Mouse (Mus musculus) midbrain, embryonic 14.5 days (tissue): Measurements from ENCODE around the gene Rbl2. TPM values are rescaled to one million over a fixed set of nuclear protein-coding genes. Genes with fewer than 3 reads are reported as not detected.

Source experiments
- ATAC-seq: fragments of 200-750 bp; cut with Nextera tagmentation; 2 replicates; pipeline ENCODE4 v1.8.0; 2017; ENCODE audit warnings: moderate number of reproducible peaks, moderate library complexity; ENCODE audit not compliant: low FRiP score, low TSS enrichment
- DNase-seq: peaks from one replicate; pipeline ENCODE4 v3.0.0-alpha.2; 2015
- H3K27ac ChIP-seq: fragments of 300-500 bp; sonication (generic); replicated peaks from 2 replicates; pipeline ENCODE4 v1.5.1; 2014; ENCODE audit warnings: mild to moderate bottlenecking, low read depth, low read length, moderate library complexity
- H3K27me3 ChIP-seq: fragments of 300-500 bp; sonication (generic); 2 replicates; pipeline ENCODE4 v1.6.1; 2014; ENCODE audit warnings: low read length, control low read depth, mixed read lengths; ENCODE audit not compliant: control insufficient read depth, insufficient read depth
- H3K36me3 ChIP-seq: fragments of 300-500 bp; sonication (generic); 2 replicates; pipeline ENCODE4 v1.6.1; 2014; ENCODE audit warnings: low read length, control low read depth; ENCODE audit not compliant: control insufficient read depth, insufficient read depth
- H3K4me1 ChIP-seq: fragments of 300-500 bp; sonication (generic); 2 replicates; pipeline ENCODE4 v1.6.1; 2014; ENCODE audit warnings: mild to moderate bottlenecking, antibody characterized with exemption, low read length, control low read depth; ENCODE audit not compliant: control insufficient read depth, insufficient read depth
- H3K4me2 ChIP-seq: fragments of 300-500 bp; sonication (generic); 2 replicates; pipeline ENCODE4 v1.6.1; 2014; ENCODE audit warnings: mild to moderate bottlenecking, low read length, moderate library complexity
- H3K4me3 ChIP-seq: fragments of 300-500 bp; sonication (generic); replicated peaks from 2 replicates; pipeline ENCODE4 v1.5.1; 2014; ENCODE audit warnings: low read depth, low read length
- H3K9ac ChIP-seq: fragments of 300-500 bp; sonication (generic); replicated peaks from 2 replicates; pipeline ENCODE4 v1.6.1; 2014; ENCODE audit warnings: mild to moderate bottlenecking, low read length, moderate library complexity
- H3K9me3 ChIP-seq: fragments of 300-500 bp; sonication (generic); 2 replicates; pipeline ENCODE4 v1.6.1; 2016; ENCODE audit warnings: low read length, control low read depth, mixed read lengths; ENCODE audit not compliant: control insufficient read depth
- WGBS: fragments of 180-500 bp; shearing (Covaris S2); extraction: QIAGEN DNeasy Blood & Tissue Kit; methylation state at CpG from one replicate; pipeline ENCODE4 v1.1.7; 2014; 5-methylcytosine and 5-hydroxymethylcytosine counted together
- polyA plus RNA-seq: library from polyadenylated mRNA; unstranded; fragments of >200 nt; fragmentation: Nextera tagmentation; extraction: Ambion mirVana; gene quantifications from 2 replicates; pipeline ENCODE4 v1.2.1, GENCODE M21; 2014

The Rbl2 gene
- polyA plus RNA-seq, 1 experiment from 2014 or later = 23.8 TPM

- no peak for ATAC-seq
- Histone ChIP-seq H3K27me3 (no peaks in the 10 kb centered on the region), H3K27ac (no peak overlapping the region), H3K36me3 (peaks cover 7% of the 10 kb centered on the region; the same call in 1 of the 2 replicates), H3K4me2 (no peak overlapping the region), H3K4me1 (no peaks in the 10 kb centered on the region), H3K4me3 (no peak overlapping the region), H3K9ac (no peak overlapping the region), H3K9me3 (no peaks in the 10 kb centered on the region)
- DNase-seq = no peak
- WGBS = 93% methylated on average over 7 of the region's 7 CpGs
Measured at GRCm38 (mm10) chr8:91059884-91060510, 9.9 kb upstream of the Rbl2 start.

GRCm38 (mm10) chr8:91060555-91061471, 9.0 kb upstream of the Rbl2 start:
- Histone ChIP-seq H3K27ac (no peak overlapping the region), H3K27me3 (no peaks in the 10 kb centered on the region), H3K4me3 (no peak overlapping the region), H3K36me3 (peaks cover 4% of the 10 kb centered on the region; the same call in 1 of the 2 replicates), H3K4me1 (no peaks in the 10 kb centered on the region), H3K9ac (no peak overlapping the region), H3K9me3 (no peaks in the 10 kb centered on the region), H3K4me2 (no peak overlapping the region)
- DNase-seq (no peak), ATAC-seq (no peak)
- 77% methylated on average over 19 of the region's 19 CpGs for WGBS

- Histone ChIP-seq H3K27me3 (no peaks in the 10 kb centered on the region), H3K9me3 (no peaks in the 10 kb centered on the region), H3K4me1 (no peaks in the 10 kb centered on the region), H3K4me3 (no peak overlapping the region), H3K36me3 (no peaks in the 10 kb centered on the region), H3K4me2 (no peak overlapping the region), H3K9ac (no peak overlapping the region), H3K27ac (no peak overlapping the region)
- DNase-seq = no peak
- WGBS = 78% methylated on average over 4 of the region's 4 CpGs
- no peak for ATAC-seq
Measured at GRCm38 (mm10) chr8:91065179-91065578, 4.7 kb upstream of the Rbl2 start.

- H3K4me2 ChIP-seq = peak overlapping the region; percentile 70
- DNase-seq (no peak), ATAC-seq (peak; percentile 25; the same call in 1 of the 2 replicates)
- peak overlapping the region; percentile 86 for H3K4me3 ChIP-seq
- no peaks in the 10 kb centered on the region for H3K9me3 ChIP-seq
- no peak overlapping the region for H3K27ac ChIP-seq
- H3K4me1 ChIP-seq = peaks cover 13% of the 10 kb centered on the region
- H3K36me3 ChIP-seq = no peaks in the 10 kb centered on the region
- 6% methylated on average over 10 of the region's 10 CpGs for WGBS
- peak overlapping the region; percentile 68 for H3K9ac ChIP-seq
- no peaks in the 10 kb centered on the region for H3K27me3 ChIP-seq
Measured at GRCm38 (mm10) chr8:91069407-91069806, 450 bp upstream of the Rbl2 start.

- WGBS = under 1% methylated on average over 34 of the region's 34 CpGs
Measured at GRCm38 (mm10) chr8:91070275-91070859, 510 bp downstream of the Rbl2 start.

GRCm38 (mm10) chr8:91077077-91077867, 7.4 kb downstream of the Rbl2 start:
- Histone ChIP-seq H3K36me3 (peaks cover 41% of the 10 kb centered on the region), H3K27ac (no peak overlapping the region), H3K4me1 (no peaks in the 10 kb centered on the region), H3K9me3 (no peaks in the 10 kb centered on the region), H3K4me2 (no peak overlapping the region), H3K9ac (no peak overlapping the region), H3K27me3 (no peaks in the 10 kb centered on the region), H3K4me3 (no peak overlapping the region)
- WGBS = 94% methylated on average over 12 of the region's 12 CpGs
- ATAC-seq (no peak), DNase-seq (no peak)

More at GRCm38 (mm10) chr8:91070275-91070859, 510 bp downstream of the Rbl2 start:
- peak overlapping the region; percentile 80 for H3K27ac ChIP-seq
- peak overlapping the region; percentile 86 for H3K4me3 ChIP-seq
- H3K9me3 ChIP-seq = no peaks in the 10 kb centered on the region
- peaks cover 13% of the 10 kb centered on the region for H3K4me1 ChIP-seq
- peak; percentile 76 for DNase-seq
- peak overlapping the region; percentile 68 for H3K9ac ChIP-seq
- H3K36me3 ChIP-seq = peaks cover 3% of the 10 kb centered on the region; the same call in 1 of the 2 replicates
- ATAC-seq = peak; percentile 76
- no peaks in the 10 kb centered on the region for H3K27me3 ChIP-seq
- peak overlapping the region; percentile 70 for H3K4me2 ChIP-seq

GRCm38 (mm10) chr8:91079678-91080077, 9.8 kb downstream of the Rbl2 start:
- Histone ChIP-seq H3K36me3 (peaks cover 44% of the 10 kb centered on the region), H3K27ac (no peak overlapping the region), H3K27me3 (no peaks in the 10 kb centered on the region), H3K4me1 (no peaks in the 10 kb centered on the region), H3K9ac (no peak overlapping the region), H3K4me3 (no peak overlapping the region), H3K9me3 (no peaks in the 10 kb centered on the region), H3K4me2 (no peak overlapping the region)
- 95% methylated on average over 2 of the region's 2 CpGs for WGBS
- no peak for ATAC-seq
- DNase-seq = no peak

- ATAC-seq = no peak
- Histone ChIP-seq H3K27me3 (no peaks in the 10 kb centered on the region), H3K9ac (no peak overlapping the region), H3K27ac (no peak overlapping the region), H3K4me2 (no peak overlapping the region), H3K4me3 (no peak overlapping the region), H3K36me3 (peaks cover 52% of the 10 kb centered on the region), H3K9me3 (no peaks in the 10 kb centered on the region), H3K4me1 (no peaks in the 10 kb centered on the region)
- 91% methylated on average over 7 of the region's 7 CpGs for WGBS
- DNase-seq = no peak
Measured at GRCm38 (mm10) chr8:91081911-91082310, 12.1 kb downstream of the Rbl2 start.
